ENCODE assay signal across 16 mouse cellular contexts in the genomic region with DNA sequence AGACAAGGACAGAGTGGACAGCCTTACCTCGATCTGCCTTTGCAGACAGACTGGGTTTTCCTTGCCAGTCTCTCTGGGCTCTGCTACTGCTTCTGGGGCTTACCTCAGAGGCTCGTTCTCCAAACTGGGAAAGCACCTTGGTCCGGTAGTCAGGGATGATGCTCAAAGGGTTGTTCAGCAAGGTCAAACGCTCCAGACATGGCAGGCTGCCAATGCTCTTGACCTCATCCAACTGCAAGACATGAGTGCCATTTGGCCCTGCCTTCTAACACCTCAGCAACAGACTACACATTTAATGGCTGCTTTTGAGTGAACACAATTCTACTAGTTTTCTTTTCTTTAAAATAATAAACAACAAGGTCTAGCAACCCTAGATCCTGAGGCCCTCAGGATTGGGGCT. TPM values are rescaled to one million over a fixed set of nuclear protein-coding genes. Genes with fewer than 3 reads are reported as not detected.
A peak's percentile ranks its signal among the peaks of the same experiment; 100 is the strongest.
DNase-seq lines count a peak whose midpoint lies in the region; ATAC-seq and TF ChIP-seq lines count a peak whose summit lies in the region.
"Had no signal": no experiment of that assay in that cellular context is flagged by ENCODE, and none has a peak within 500 bp of the region (broad histone marks: within the 10 kb centered on the region; RNA-seq: fewer than 3 reads in every experiment).

No protein-coding gene starts in this region.

- TF ChIP-seq EP300 in liver, postnatal 0 days (IDR thresholded peaks at IDR 0.05; ENCODE audit: low read depth), result no peak

- TF ChIP-seq CTCF in liver, postnatal 0 days (IDR thresholded peaks at IDR 0.05; ENCODE audit: low read depth), result no peak
- TF ChIP-seq CTCF in midbrain, postnatal 0 days (IDR thresholded peaks at IDR 0.05), result no peak
- TF ChIP-seq CTCF in intestine, postnatal 0 days (IDR thresholded peaks at IDR 0.05; ENCODE audit: low read depth), result no peak

- no peaks in the 10 kb centered on the region for H3K27me3 ChIP-seq in liver, postnatal 0 days (ENCODE audit: insufficient read depth, low read length)
- H3K27me3 ChIP-seq in liver, embryonic 12.5 days (replicated peaks), result no peaks in the 10 kb centered on the region
- no peaks in the 10 kb centered on the region for H3K27me3 ChIP-seq in midbrain, postnatal 0 days (ENCODE audit: insufficient read depth, low read length)
- no peaks in the 10 kb centered on the region for H3K27me3 ChIP-seq in intestine, postnatal 0 days (replicated peaks; ENCODE audit: control insufficient read depth, insufficient read depth, low read length)
- H3K27me3 ChIP-seq: embryonic facial prominence, embryonic 12.5 days; forebrain, embryonic 13.5 days; hindbrain, embryonic 15.5 days had no signal

- no peak overlapping the region for H3K27ac ChIP-seq in liver, postnatal 0 days (ENCODE audit: low read depth)
- H3K27ac ChIP-seq in liver, embryonic 12.5 days, result no peak overlapping the region
- H3K27ac ChIP-seq in midbrain, postnatal 0 days (ENCODE audit: low read depth, low read length), result no peak overlapping the region
- no peak overlapping the region for H3K27ac ChIP-seq in intestine, postnatal 0 days (ENCODE audit: low read depth, low read length)
- H3K27ac ChIP-seq: embryonic facial prominence, embryonic 12.5 days; forebrain, embryonic 13.5 days; hindbrain, embryonic 15.5 days had no signal

- peaks cover 29% of the 10 kb centered on the region for H3K4me1 ChIP-seq in liver, postnatal 0 days (ENCODE audit: insufficient read depth)
- peaks cover 14% of the 10 kb centered on the region; the same call in 1 of the 2 replicates for H3K4me1 ChIP-seq in liver, embryonic 12.5 days
- no peaks in the 10 kb centered on the region; the same call in 1 of the 2 replicates for H3K4me1 ChIP-seq in midbrain, postnatal 0 days (ENCODE audit: insufficient read depth, low read length)
- no peaks in the 10 kb centered on the region for H3K4me1 ChIP-seq in intestine, postnatal 0 days (replicated peaks; ENCODE audit: control insufficient read depth, insufficient read depth, low read length)
- H3K4me1 ChIP-seq: embryonic facial prominence, embryonic 12.5 days; forebrain, embryonic 13.5 days; hindbrain, embryonic 15.5 days had no signal

- WGBS in liver, postnatal 0 days (ENCODE audit: insufficient replicate concordance), result 72% methylated on average over 4 of the region's 4 CpGs
- WGBS in liver, embryonic 12.5 days (ENCODE audit: insufficient replicate concordance), result 82% methylated on average over 4 of the region's 4 CpGs
- WGBS in midbrain, postnatal 0 days, result 91% methylated on average over 4 of the region's 4 CpGs
- WGBS in intestine, postnatal 0 days, result 86% methylated on average over 4 of the region's 4 CpGs

- H3K9me3 ChIP-seq in liver, postnatal 0 days (ENCODE audit: low read length), result no peaks in the 10 kb centered on the region
- H3K9me3 ChIP-seq in liver, embryonic 12.5 days (replicated peaks), result no peaks in the 10 kb centered on the region
- H3K9me3 ChIP-seq in midbrain, postnatal 0 days (ENCODE audit: low read length), result no peaks in the 10 kb centered on the region
- H3K9me3 ChIP-seq in intestine, postnatal 0 days (ENCODE audit: control insufficient read depth), result no peaks in the 10 kb centered on the region
- H3K9me3 ChIP-seq: embryonic facial prominence, embryonic 12.5 days; forebrain, embryonic 13.5 days; hindbrain, embryonic 15.5 days had no signal

- DNase-seq in cerebellum, adult 9-11 months, result peak; percentile 36
- no peak for DNase-seq in cerebellum, adult 11 months
- peak; percentile 57 for DNase-seq in liver, postnatal 0 days
- DNase-seq in kidney, postnatal 25 days, result peak; percentile 89 to 91
- DNase-seq in spleen, postnatal 14 days (ENCODE audit: low spot score in 2 of 2), result no peak
- DNase-seq in midbrain, postnatal 0 days (ENCODE audit: low spot score), result no peak
- DNase-seq: left cerebral cortex, postnatal 4 days; lung, embryonic 14.5 days; right cerebral cortex, postnatal 25 days; thymus, postnatal 25 days had no signal

- H3K4me3 ChIP-seq in liver, postnatal 0 days (ENCODE audit: low read depth, low read length), result no peak overlapping the region
- H3K4me3 ChIP-seq in liver, embryonic 12.5 days, result no peak overlapping the region
- H3K4me3 ChIP-seq in midbrain, postnatal 0 days (ENCODE audit: low read depth, low read length), result no peak overlapping the region
- no peak overlapping the region for H3K4me3 ChIP-seq in intestine, postnatal 0 days (ENCODE audit: low read depth, low read length)
- H3K4me3 ChIP-seq: embryonic facial prominence, embryonic 12.5 days; forebrain, embryonic 13.5 days; hindbrain, embryonic 15.5 days had no signal

- no peak overlapping the region for H3K9ac ChIP-seq in liver, postnatal 0 days (replicated peaks)
- H3K9ac ChIP-seq in liver, embryonic 12.5 days, result no peak overlapping the region
- H3K9ac ChIP-seq in midbrain, postnatal 0 days (replicated peaks; ENCODE audit: low read length, poor library complexity, severe bottlenecking), result no peak overlapping the region
- H3K9ac ChIP-seq in intestine, postnatal 0 days (ENCODE audit: low read depth, low read length), result no peak overlapping the region
- H3K9ac ChIP-seq: embryonic facial prominence, embryonic 12.5 days; forebrain, embryonic 13.5 days; hindbrain, embryonic 15.5 days; lung, embryonic 14.5 days had no signal

- H3K36me3 ChIP-seq in liver, postnatal 0 days (replicated peaks; ENCODE audit: insufficient read depth, low read length), result peaks cover 84% of the 10 kb centered on the region
- H3K36me3 ChIP-seq in liver, embryonic 12.5 days, result peaks cover 100% of the 10 kb centered on the region
- peaks cover 89% of the 10 kb centered on the region for H3K36me3 ChIP-seq in midbrain, postnatal 0 days (ENCODE audit: insufficient read depth, low read length)
- H3K36me3 ChIP-seq in intestine, postnatal 0 days (ENCODE audit: control insufficient read depth, insufficient read depth), result peaks cover 98% of the 10 kb centered on the region

- ATAC-seq in liver, postnatal 0 days, result no peak
- no peak for ATAC-seq in liver, embryonic 12.5 days
- ATAC-seq in midbrain, postnatal 0 days (ENCODE audit: low FRiP score), result no peak
- ATAC-seq in intestine, postnatal 0 days, result no peak
- ATAC-seq: forebrain, embryonic 13.5 days had no signal

- no peak overlapping the region for H3K4me2 ChIP-seq in liver, postnatal 0 days (ENCODE audit: low read depth, low read length)
- no peak overlapping the region for H3K4me2 ChIP-seq in liver, embryonic 12.5 days
- H3K4me2 ChIP-seq in midbrain, postnatal 0 days (ENCODE audit: low read depth, low read length, poor library complexity, severe bottlenecking), result no peak overlapping the region
- no peak overlapping the region for H3K4me2 ChIP-seq in intestine, postnatal 0 days (replicated peaks; ENCODE audit: low read depth)
- H3K4me2 ChIP-seq: embryonic facial prominence, embryonic 12.5 days; forebrain, embryonic 13.5 days; hindbrain, embryonic 15.5 days; lung, embryonic 14.5 days had no signal

RNA-seq across cellular contexts. Expression of gene Stab1, which starts 18.2 kb away (rescaled TPM):
- 34.7 and 42.5 TPM in 2 replicates for polyA plus RNA-seq in liver, postnatal 0 days (2015; fragmentation: Nextera tagmentation; extraction: Ambion mirVana)
- polyA plus RNA-seq in liver, embryonic 12.5 days (2016; fragmentation: Nextera tagmentation; extraction: Ambion mirVana), result 27.4 and 28.0 TPM in 2 replicates
- 25.5 and 31.4 TPM in 2 replicates for total RNA-seq in midbrain, postnatal 0 days (2014; rRNA removed)
- polyA plus RNA-seq in midbrain, postnatal 0 days (2015; fragmentation: Nextera tagmentation; extraction: Ambion mirVana), result 9.0 and 11.7 TPM in 2 replicates
- polyA plus RNA-seq in intestine, postnatal 0 days (2015; fragmentation: Nextera tagmentation; extraction: Ambion mirVana), result 20.6 and 23.1 TPM in 2 replicates

RNA-seq across cellular contexts. Expression of gene Tnnc1, which starts 21.5 kb away (rescaled TPM):
- 3.9 and 8.4 TPM in 2 replicates for polyA plus RNA-seq in liver, postnatal 0 days (2015; fragmentation: Nextera tagmentation; extraction: Ambion mirVana)
- 10.8 and 11.5 TPM in 2 replicates for polyA plus RNA-seq in liver, embryonic 12.5 days (2016; fragmentation: Nextera tagmentation; extraction: Ambion mirVana)
- total RNA-seq in midbrain, postnatal 0 days (2014; rRNA removed), result 1.9 and 7.4 TPM in 2 replicates
- 4.6 and 4.8 TPM in 2 replicates for polyA plus RNA-seq in midbrain, postnatal 0 days (2015; fragmentation: Nextera tagmentation; extraction: Ambion mirVana)
- 1.4 and 1.6 TPM in 2 replicates for polyA plus RNA-seq in intestine, postnatal 0 days (2015; fragmentation: Nextera tagmentation; extraction: Ambion mirVana)
- total RNA-seq: neutrophil, adult 5-6 weeks had no signal

RNA-seq across cellular contexts. Expression of gene Nisch, which starts 30.1 kb away (rescaled TPM):
- 51.1 and 65.0 TPM in 2 replicates for polyA plus RNA-seq in liver, postnatal 0 days (2015; fragmentation: Nextera tagmentation; extraction: Ambion mirVana)
- 145 and 151 TPM in 2 replicates for polyA plus RNA-seq in liver, embryonic 12.5 days (2016; fragmentation: Nextera tagmentation; extraction: Ambion mirVana)
- total RNA-seq in midbrain, postnatal 0 days (2014; rRNA removed), result 391 and 398 TPM in 2 replicates
- polyA plus RNA-seq in midbrain, postnatal 0 days (2015; fragmentation: Nextera tagmentation; extraction: Ambion mirVana), result 261 and 274 TPM in 2 replicates
- 74.1 and 78.8 TPM in 2 replicates for polyA plus RNA-seq in intestine, postnatal 0 days (2015; fragmentation: Nextera tagmentation; extraction: Ambion mirVana)

RNA-seq across cellular contexts. Expression of gene Sema3g, which starts 31.0 kb away (rescaled TPM):
- polyA plus RNA-seq in liver, postnatal 0 days (2015; fragmentation: Nextera tagmentation; extraction: Ambion mirVana), result 0.04 and 0.06 TPM in 2 replicates
- polyA plus RNA-seq in liver, embryonic 12.5 days (2016; fragmentation: Nextera tagmentation; extraction: Ambion mirVana), result 0.04 and 0.18 TPM in 2 replicates
- 3.1 and 4.1 TPM in 2 replicates for total RNA-seq in midbrain, postnatal 0 days (2014; rRNA removed)
- 0.36 and 0.44 TPM in 2 replicates for polyA plus RNA-seq in midbrain, postnatal 0 days (2015; fragmentation: Nextera tagmentation; extraction: Ambion mirVana)
- 0.61 and 0.74 TPM in 2 replicates for polyA plus RNA-seq in intestine, postnatal 0 days (2015; fragmentation: Nextera tagmentation; extraction: Ambion mirVana)

RNA-seq across cellular contexts. Expression of gene Nt5dc2, which starts 55.8 kb away (rescaled TPM):
- polyA plus RNA-seq in liver, postnatal 0 days (2015; fragmentation: Nextera tagmentation; extraction: Ambion mirVana), result 45.3 and 48.5 TPM in 2 replicates
- 298 and 306 TPM in 2 replicates for polyA plus RNA-seq in liver, embryonic 12.5 days (2016; fragmentation: Nextera tagmentation; extraction: Ambion mirVana)
- 132 and 171 TPM in 2 replicates for total RNA-seq in midbrain, postnatal 0 days (2014; rRNA removed)
- polyA plus RNA-seq in midbrain, postnatal 0 days (2015; fragmentation: Nextera tagmentation; extraction: Ambion mirVana), result 132 and 144 TPM in 2 replicates
- 31.2 and 34.9 TPM in 2 replicates for polyA plus RNA-seq in intestine, postnatal 0 days (2015; fragmentation: Nextera tagmentation; extraction: Ambion mirVana)

Comparison
In these comparisons a context has a peak if more than half of its experiments do, and no peak if none do; other contexts are left out.
1. DNase-seq: peak in cerebellum, adult 9-11 months (single experiment), liver, postnatal 0 days (single experiment) and kidney, postnatal 25 days (2 of 2); none in cerebellum, adult 11 months (single experiment), spleen, postnatal 14 days (0 of 2) and midbrain, postnatal 0 days (single experiment).